Mouse (Mus musculus): ENCODE data around the gene Btbd16.

Btbd16 gene

DNA sequence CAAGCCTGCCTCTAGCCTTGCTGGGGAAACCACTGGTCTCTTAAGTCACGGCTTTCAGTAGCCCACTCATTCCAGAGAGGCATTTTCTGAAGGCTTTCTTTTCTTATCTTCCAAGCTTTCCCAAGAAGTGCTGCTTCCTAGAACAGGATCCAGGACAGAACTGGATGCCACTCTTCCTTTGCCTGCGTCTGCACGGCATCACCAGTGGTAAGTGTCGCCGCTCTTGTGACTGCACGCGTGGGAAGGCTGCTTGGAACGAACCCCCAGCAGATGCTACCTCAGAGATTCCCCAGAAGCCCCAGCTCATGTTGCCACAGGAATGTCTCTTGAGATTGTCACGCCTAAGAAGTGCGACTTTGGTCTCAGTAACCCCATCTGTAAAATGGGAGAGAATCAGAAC, 41.7 kb downstream of the Btbd16 start:
- no peak for DNase-seq (ENCODE audit: low read depth in 2 of 2, low spot score in 2 of 2)

- DNase-seq (ENCODE audit: low read depth in 2 of 2, low spot score in 2 of 2), result peak in 1 of 2 experiments; percentile 15
Observed at GRCm38 (mm10) chr7:130816243-130816642, 42.4 kb downstream of the Btbd16 start.

- DNase-seq (ENCODE audit: low read depth in 2 of 2, low spot score in 2 of 2), result no peak
Observed at GRCm38 (mm10) chr7:130818813-130819212, 44.9 kb downstream of the Btbd16 start.

DNA sequence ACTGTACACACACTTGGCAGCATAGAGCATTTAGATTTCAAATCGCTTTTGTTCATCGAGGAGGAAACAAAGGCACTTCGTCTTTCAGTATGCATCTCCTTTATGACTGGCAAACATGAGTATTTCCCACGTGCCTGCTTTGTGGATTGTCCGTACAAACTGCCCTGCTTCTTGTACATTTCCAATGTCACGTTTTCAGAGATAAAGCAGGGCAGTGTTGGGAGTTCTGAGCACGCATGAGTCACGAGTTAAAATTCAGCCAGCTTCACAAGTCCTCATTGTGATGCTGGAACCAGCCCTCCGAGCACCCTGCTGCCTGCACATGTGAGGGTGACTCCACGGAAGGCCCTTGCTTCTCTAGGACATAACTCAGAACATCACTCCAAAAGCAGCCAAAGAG, 45.8 kb downstream of the Btbd16 start:
- no peak for DNase-seq (ENCODE audit: low read depth in 2 of 2, low spot score in 2 of 2)

- no peak for DNase-seq (ENCODE audit: low read depth in 2 of 2, low spot score in 2 of 2)
Observed at GRCm38 (mm10) chr7:130823992-130824391, 50.1 kb downstream of the Btbd16 start.

GRCm38 (mm10) chr7:130826343-130826742, 52.5 kb downstream of the Btbd16 start:
- no peak for DNase-seq (ENCODE audit: low read depth in 2 of 2, low spot score in 2 of 2)

DNA sequence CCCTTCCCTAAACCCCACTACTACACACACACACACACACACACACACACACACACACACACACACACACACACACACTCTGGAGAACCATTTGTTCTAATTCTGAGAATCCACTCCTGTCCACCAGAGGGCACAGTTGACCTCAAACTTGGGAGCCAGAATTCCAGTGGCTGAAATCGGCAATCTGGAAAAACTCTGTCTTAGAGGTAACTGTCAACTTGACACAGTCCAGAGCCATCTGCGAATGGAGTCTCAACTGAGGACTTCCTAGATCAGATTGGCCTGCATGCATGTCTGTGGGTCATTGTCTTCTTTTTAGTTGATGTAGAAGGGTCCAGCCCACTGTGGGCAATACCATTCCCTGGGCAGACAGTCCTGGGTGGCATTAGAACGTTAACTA, 53.6 kb downstream of the Btbd16 start:
- DNase-seq (ENCODE audit: low read depth in 2 of 2, low spot score in 2 of 2), result peak in 1 of 2 experiments; percentile 13

GRCm38 (mm10) chr7:130827844-130828403, 54.1 kb downstream of the Btbd16 start:
- no peak for DNase-seq (ENCODE audit: low read depth in 2 of 2, low spot score in 2 of 2)

GRCm38 (mm10) chr7:130828475-130828874, 54.6 kb downstream of the Btbd16 start:
- DNase-seq (ENCODE audit: low read depth in 2 of 2, low spot score in 2 of 2), result peak; percentile 4 to 6

GRCm38 (mm10) chr7:130831586-130831985, 57.7 kb downstream of the Btbd16 start:
- no peak for DNase-seq (ENCODE audit: low read depth in 2 of 2, low spot score in 2 of 2)

GRCm38 (mm10) chr7:130834299-130834698, 60.4 kb downstream of the Btbd16 start:
- no peak for DNase-seq (ENCODE audit: low read depth in 2 of 2, low spot score in 2 of 2)

DNA sequence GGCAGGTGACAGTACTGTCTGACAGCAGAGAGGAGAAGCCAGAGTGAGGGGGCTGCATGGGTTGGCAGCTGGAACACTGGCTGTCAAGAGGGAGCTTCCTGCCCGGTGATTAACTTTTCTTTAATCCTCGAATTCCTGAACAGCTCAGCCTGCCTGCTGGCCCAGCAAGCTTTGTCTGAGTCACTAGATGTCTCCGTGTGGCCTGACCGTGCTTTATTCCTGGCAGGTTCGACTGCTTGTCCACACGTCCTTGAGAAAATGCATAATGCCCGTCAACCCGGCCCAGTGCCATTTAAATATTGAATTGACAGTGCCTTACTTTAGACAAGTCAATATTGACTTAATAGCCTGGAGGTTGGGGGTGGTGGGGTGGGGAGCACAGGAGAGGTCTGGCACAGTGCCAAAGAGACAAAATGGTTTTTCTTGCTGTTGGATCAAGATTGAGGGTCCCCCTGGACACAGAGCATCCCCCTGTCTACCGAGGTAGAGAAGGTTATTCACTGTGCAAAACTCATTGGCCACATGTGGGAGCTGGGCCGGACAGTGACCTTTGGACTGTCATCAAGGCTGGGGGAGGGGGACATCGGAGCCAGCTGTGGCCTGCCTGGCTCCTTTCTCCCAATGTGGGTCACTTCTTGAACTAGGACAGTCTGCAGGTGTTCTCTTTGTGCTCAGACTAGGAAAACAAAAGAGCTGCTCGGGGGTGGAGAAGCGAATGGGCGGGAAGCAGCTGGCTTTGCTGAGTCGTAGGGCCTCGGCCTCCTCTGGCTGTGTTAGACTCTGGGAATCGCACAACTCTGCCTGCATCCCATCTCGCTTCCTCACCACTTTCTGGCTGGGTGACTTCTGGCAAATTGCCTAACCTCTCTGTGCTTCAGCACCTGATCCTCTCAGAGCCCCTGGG, 61.3 kb downstream of the Btbd16 start:
- DNase-seq (ENCODE audit: low read depth in 2 of 2, low spot score in 2 of 2), result no peak

DNA sequence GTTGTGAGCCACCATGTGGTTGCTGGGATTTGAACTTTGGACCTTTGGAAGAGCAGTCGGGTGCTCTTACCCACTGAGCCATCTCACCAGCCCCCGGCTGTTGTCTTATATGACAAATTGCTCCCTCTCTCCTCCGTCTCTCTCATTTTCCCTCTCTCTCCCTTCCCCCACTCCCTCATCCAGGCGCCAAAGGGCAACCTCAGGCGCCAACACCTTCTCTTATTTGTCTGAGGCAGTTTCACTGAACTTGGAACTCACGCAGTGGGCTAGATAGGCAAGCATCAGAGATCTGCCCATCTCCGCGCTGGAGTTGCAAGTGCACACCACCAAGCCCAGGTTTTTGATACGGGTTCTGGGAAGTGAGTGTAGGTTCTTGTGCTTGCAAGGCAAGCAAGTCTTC, 62.2 kb downstream of the Btbd16 start:
- DNase-seq (ENCODE audit: low read depth in 2 of 2, low spot score in 2 of 2), result no peak

DNA sequence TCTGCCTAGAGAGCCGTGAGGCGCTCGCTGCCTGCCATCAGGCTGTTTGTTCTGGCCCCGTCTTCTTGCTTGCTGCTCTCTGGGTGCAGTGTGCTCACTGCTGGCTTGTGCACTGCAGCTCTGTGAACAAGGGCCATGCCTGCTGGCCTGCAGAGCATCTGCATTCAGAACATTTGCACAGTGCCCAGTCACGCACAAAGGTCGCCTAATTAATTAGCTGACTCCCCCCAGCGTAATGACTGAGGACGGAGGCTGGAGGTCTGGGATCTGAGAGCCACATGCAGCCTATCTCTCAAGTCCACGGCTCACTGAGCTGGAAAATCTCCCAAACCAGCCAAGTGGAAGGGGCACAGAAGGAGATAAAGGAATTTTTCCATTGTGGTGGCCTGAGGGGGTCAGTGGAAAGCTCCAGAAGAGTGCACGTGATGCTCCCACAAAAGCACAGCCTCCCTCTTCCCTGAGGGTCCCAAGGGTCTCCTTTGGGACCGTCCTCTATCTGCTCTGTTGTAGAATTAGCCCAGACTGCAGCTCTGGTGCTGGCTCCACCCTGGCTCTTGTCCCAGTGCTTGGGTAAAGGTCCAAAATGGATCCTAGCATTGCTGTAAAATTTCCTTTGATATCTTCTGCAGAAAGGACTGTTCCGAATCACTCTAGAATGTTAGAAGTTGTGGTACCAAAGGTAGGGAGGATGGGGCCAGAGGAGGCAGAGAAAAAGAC, 64.2 kb downstream of the Btbd16 start:
- DNase-seq (ENCODE audit: low read depth in 2 of 2, low spot score in 2 of 2), result no peak

DNA sequence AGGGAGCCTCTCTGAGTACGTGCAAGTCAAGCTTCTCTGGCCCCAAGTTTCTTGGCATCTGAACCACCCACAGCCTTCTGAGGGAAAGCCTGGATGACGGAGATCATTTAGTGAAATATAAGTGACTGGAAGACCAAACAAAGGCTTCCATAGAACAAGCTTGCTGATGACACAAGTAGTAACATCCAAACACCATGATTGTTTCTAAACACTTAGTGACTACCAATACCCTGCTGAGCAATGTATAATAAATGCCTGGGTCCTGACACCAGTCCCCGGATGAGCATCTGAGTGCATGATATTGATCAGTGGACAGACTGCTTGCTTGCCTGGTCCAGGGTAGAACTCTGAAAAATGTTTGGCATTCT, 64.8 kb downstream of the Btbd16 start:
- no peak for DNase-seq (ENCODE audit: low read depth in 2 of 2, low spot score in 2 of 2)

- DNase-seq (ENCODE audit: low read depth in 2 of 2, low spot score in 2 of 2), result no peak
Observed at GRCm38 (mm10) chr7:130839380-130840100, 65.7 kb downstream of the Btbd16 start.

GRCm38 (mm10) chr7:130847164-130847718, 73.4 kb downstream of the Btbd16 start:
- no peak for DNase-seq (ENCODE audit: low read depth in 2 of 2, low spot score in 2 of 2)

- DNase-seq (ENCODE audit: low read depth in 2 of 2, low spot score in 2 of 2), result no peak
Observed at GRCm38 (mm10) chr7:130854684-130855292, 80.9 kb downstream of the Btbd16 start.

GRCm38 (mm10) chr7:130855681-130856080, 81.8 kb downstream of the Btbd16 start:
- no peak for DNase-seq (ENCODE audit: low read depth in 2 of 2, low spot score in 2 of 2)

GRCm38 (mm10) chr7:130857973-130858372, 84.1 kb downstream of the Btbd16 start:
- DNase-seq (ENCODE audit: low read depth in 2 of 2, low spot score in 2 of 2), result no peak

GRCm38 (mm10) chr7:130859926-130860325, 86.1 kb downstream of the Btbd16 start:
- no peak for DNase-seq (ENCODE audit: low read depth in 2 of 2, low spot score in 2 of 2)
